Mouse (Mus musculus) kidney, adult 18-20 months (tissue): ENCODE measurements around the gene Uggt2.
"Not testable (repeated sequence)": the region's sequence is repeated elsewhere in the genome, so short reads cannot be mapped to it uniquely, and the experiment has no call there.

Experiments used
- DNase-seq: peaks from one replicate; pipeline ENCODE4 v3.0.0; 2021

The Uggt2 gene

DNA sequence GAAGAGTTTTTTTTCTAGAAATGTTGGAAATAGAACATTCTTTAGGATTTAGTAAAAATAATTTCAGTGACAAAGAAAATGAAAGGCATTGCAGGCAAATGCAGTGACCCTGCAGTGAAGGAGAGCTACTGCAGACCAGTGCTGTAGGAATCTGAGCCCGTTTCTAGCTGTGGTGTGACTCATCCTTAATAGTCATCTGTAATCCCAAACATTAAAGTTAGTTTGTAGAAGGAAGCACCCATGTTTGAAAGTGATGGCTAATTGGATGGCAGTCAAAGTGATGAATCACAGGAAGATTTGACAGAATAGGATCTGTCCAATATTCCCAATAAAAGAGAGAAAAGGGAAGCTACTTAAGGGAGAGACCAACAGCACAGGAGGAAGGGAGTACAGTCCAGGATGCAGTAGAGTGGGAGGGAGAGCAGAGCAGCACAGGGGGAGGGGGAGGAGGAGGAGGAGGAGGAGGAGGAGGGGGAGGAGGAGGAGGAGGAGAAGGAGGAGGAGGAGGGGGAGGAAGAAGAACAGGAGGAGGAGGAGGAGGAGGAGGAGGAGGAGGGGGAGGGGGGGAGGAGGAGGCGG, 71.5 kb downstream of the Uggt2 start:
- no peak for DNase-seq

DNA sequence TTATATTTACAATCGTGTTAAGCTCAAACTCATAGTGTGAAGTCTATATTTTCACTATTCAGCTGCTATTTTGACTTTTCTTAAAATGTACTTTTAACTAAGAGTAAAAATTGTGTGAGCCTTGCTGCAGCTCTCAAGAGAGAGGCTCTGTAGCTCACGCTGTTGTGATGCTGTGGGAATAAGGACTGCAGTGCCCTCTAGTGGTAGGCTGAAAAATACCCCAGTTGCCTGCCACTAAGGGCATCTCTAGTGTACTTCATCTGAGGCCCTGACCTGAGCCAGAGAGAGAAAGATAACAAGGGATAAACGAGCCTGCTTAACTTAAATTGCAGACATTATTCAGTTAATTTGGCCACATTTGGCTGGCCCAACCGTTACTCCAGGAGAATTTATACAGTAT, 72.1 kb downstream of the Uggt2 start:
- peak; percentile 60 for DNase-seq

GRCm38 (mm10) chr14:119025889-119026288, 73.3 kb downstream of the Uggt2 start:
- peak; percentile 10 for DNase-seq

DNA sequence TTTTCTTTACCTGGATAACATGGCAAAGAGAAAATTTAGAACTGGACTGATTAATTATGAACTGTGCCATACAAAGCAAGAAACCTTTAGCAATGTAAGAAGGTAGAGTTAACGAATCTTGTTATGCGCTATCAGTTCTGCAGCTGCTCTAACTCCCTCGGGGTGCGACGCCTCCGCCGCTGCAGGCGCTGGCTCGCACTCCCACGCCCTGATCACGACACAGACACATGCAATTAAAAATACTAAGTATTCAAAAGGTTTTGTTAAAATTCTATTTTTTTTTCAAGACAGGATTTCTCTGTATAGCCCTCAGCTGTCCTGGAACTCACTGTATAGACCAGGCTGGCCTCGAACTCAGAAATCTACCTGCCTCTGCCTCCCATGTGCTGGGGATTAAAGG, 85.7 kb downstream of the Uggt2 start:
- no peak for DNase-seq

- DNase-seq = peak; percentile 33
Observed at GRCm38 (mm10) chr14:119012607-119013431, 86.4 kb downstream of the Uggt2 start.

- DNase-seq = no peak
Observed at GRCm38 (mm10) chr14:119009531-119009930, 89.7 kb downstream of the Uggt2 start.

DNA sequence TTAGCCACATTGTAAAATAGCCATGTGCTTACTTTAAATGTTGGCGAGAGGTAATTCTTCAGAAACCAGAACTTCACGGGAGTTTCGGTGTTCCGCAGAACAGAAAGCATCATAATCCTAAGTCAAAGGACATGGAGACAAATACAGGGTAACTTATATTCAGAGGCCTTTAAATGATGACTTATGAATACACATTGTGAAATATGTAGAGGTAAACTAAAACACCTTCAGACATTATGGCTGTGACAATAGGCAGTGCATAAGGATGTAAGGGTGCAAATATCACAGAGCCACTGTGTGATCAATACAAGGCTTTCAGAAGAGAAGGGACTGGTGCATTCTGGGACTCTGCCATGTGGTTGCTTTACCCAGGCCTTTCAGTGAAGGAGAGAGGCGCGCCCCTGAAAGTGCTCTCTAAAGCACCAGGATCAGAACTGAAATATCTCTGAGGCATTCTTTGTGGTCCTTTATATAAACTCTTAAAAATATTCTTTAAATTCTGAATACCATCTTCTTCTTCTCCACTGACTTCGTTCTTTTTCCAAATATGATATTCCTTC, 91.1 kb downstream of the Uggt2 start:
- DNase-seq = no peak

DNA sequence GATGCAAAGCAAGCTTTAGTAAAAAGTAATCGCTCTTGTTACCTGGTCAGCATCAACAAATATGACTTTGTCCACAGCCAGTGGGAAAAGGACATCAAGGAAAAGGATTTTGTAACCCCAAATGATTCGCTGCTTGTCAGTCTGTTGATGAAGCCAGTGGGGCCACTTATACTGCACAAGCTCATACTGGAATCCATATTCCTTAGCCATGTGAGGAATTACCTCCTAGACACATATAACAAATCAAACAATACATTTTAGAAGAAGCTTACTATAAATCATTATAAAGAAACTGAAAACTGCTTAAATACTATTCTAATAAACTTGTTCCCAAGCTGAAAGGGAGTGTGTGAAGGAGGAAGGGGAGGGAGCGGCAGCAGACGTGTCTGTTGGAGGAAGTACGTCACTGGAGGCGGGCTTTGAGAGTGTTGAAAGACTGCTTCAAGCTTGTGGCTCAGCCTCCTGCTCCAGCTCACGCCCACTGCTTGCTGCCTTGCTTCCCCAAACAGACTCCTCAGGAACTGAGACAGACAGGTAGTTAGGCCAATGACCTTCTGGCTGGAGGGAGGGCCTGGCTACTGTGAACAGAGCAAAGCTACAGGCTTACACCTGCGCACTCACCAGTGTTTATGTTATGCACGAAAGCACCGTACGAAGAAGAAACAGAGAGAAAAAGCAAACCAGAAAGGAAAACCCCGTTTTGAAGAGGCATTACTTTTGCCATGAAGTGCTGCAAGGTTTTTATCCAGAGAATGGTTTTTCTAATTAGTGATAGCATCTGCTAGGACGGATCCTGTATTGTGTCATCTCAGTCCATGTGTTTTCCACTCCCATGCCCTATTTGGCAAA, 91.9 kb downstream of the Uggt2 start:
- peak; percentile 98 for DNase-seq

GRCm38 (mm10) chr14:119006441-119007102, 92.7 kb downstream of the Uggt2 start:
- peak; percentile 35 for DNase-seq

DNA sequence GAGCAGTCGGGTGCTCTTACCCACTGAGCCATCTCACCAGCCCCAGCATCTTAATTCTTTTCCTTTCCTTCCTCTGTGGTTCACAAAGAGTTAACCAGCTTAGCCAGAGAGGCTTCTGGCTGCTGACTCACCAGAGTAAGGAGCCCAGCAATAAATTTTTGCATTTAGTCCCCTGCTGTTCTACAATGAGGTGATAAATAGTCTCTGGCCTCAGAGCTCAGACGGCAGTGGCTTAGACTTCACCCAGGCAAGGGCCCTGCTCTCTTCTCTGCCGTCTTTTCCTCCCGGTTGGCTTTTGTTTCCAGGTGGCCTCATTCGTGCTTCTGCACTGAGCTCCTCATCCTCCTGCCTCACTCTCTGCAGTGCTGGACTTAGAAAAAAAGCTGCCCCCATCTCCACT, 93.4 kb downstream of the Uggt2 start:
- no peak for DNase-seq

DNA sequence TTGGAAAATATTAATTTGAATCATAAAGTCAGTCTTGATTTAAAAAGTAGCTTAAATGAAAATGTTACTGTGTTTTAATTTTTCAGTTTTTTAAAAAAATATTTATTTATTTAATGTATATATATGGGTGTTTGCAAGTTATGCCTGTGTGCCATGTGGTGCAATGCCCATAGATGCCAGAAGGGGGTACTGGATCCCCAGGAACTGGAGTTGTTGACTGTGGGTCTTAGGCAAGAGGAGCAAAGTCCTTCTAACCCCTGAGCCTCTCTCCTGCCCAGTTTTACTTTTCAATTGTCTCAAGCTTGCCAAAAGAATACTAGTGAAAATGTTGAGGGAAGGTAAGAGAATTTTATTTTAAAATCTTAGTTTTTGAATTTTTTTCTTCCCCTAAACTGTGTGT, 95.9 kb downstream of the Uggt2 start:
- DNase-seq = peak; percentile 49

DNA sequence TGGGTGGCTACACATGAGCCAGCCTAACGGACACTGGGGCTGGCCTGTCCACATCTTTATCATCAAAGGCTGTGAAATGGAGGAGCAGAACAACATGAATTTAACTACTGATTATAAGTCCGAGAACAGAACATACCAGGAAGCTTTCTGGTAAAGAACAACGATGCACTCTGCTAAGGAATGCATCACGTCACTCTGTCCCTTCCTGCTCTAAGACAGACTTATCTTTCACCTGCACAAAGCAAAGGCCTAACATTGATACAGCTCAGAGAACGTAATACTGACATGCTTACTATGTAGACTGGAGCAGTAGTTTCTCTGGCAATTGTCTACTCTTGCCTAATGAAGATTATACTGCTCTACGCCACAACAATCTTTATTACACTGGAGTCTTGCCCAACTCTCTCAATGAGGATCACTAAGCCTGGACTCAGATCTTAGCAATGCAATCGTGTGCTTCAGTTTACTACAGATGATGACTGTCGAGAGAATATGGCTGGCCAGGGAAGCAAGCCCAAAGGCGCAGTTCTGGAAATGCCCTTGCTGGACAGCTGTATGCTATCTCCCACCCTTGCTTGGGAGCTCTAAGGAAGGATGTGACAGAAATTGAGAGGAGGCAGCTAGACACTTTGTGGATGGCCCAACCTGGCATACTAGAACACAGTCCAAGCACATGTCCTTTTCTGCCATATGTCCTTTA, 103.9 kb downstream of the Uggt2 start:
- DNase-seq = no peak

DNA sequence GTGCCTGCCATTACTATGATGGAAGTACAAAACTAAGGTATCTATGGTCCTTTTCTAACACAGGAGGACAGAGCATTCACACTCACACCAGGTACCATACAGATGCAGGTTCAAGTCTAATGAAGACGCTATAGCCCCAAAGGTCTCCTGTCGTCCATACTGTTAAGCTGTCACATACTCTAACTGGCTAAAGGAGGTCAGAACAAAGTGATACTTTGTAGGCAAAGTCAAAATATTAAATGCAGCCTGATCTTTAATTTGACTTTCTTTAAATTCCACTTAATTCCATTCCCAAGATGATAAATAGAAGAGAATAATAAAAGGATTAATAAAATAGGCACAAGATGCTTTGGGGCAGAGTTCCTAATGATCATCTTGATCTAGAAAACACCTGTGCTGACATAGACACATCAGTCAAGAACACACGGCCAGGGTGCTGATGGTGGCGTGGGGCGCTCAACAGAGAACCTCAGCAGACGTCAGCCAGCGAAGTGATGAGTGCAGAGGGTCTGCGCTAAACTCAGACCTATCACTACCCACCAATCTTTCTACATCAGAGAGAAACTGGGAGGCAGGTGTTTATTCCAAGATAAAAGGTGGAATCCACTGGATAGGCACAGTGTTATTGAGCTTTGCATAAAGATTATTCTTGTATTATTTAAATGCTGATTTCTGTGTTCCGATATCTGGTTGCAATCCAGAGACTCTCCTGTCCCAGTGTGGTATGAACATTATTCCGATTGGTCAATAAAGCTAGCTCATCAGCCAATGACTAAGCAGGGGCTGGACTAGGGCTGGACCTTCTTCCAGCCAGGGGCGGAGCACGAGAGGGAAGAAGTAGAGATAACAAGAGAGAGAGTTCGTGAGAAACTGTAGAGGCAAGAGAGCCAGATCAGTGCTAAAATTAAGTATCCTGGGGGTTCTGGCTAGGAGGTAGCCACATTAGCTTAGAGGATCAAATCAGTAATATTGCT, 111.4 kb downstream of the Uggt2 start:
- no peak for DNase-seq

DNA sequence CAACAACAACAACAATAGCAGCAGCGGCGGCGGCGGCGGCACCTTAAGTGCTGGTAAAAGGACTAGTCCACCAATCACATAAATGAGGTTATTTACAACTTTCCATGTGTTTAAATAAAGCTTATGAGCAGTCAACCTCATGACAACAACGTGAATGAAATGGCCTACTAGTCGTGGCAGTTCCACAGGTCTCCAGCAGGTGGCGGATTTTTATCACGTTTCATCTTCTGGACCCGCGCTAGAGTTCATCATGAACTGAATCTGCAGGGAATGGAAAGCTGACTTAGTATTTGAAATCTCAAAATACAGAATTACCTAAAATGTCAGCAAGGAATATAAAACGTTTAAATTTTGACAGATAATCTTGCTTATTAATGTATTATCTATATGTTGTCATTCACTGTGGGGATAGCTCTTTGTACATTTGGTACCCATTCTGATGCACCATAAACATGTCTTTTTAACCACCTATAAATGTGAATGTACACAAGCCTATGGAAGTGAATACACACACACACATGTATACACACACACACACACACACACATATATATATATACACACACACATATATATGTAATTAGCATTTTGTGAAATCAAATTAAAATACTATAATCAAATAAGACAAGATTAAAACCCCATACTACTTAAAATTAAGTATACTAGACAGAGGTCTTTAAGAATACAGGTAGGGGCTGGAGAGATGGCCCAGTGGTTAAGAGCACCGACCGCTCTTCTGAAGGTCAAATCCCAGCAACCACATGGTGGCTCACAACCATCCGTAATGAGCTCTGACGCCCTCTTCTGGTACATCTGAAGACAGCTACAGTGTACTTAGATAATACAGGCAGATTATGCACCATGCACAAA, 112.3 kb downstream of the Uggt2 start:
- DNase-seq = peak; percentile 80

- DNase-seq = no peak
Observed at GRCm38 (mm10) chr14:118984161-118984560, 115.1 kb downstream of the Uggt2 start.

DNA sequence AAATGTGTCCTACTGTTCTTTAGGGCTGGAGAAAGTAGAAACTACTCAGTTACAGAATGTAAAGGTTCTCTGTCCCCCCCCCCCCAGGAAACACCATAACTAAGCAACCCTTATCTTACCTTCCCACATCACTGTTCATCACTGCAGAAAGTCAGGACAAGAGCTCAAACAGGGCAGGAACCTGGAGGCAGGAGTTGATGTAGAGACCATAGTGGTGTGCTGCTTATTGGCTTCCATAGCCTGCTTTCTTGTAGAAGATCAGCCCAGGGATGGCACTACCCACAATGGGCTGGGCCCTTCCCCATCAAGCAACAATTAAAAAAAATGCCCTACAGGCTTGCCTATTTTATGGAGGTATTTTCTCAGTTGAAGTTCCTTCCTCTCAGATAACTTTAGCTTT, 115.8 kb downstream of the Uggt2 start:
- no peak for DNase-seq

GRCm38 (mm10) chr14:118982429-118983045, 116.7 kb downstream of the Uggt2 start:
- not testable (repeated sequence) for DNase-seq

- not testable (repeated sequence) for DNase-seq
Observed at GRCm38 (mm10) chr14:118981711-118982428, 117.4 kb downstream of the Uggt2 start.

DNA sequence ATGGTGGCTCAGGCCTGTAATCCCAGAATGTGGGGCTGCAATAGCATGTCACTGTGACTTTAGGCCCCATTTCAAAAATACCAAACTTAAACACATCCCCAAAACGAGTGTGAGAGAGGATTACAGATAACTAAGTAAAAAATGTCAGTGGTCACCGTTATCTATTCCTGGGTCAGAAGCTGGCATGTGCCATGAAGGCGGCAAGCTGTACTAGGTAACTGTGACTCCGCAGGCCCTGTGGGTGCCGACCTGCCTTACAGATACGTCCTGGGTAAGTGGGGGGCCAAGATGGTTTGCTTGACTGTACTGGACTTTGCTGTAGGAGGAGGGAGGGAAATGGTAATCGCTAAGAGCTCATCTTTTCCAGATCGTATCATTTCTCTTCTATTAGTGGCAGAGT, 118.3 kb downstream of the Uggt2 start:
- DNase-seq = no peak
